Mouse (Mus musculus) bone marrow macrophage, adult 2 months (primary cell): Measurements from ENCODE around the gene Tmub2. TPM values are rescaled to one million over a fixed set of nuclear protein-coding genes. Genes with fewer than 3 reads are reported as not detected.
"Not testable (repeated sequence)": the region's sequence is repeated elsewhere in the genome, so short reads cannot be mapped to it uniquely, and the experiment has no call there.

Experiments
- H3K27ac ChIP-seq: 2 replicates; pipeline ENCODE4 v1.5.1; 2012; ENCODE audit warnings: low read depth, low read length; ENCODE audit not compliant: insufficient read depth
- H3K4me1 ChIP-seq: 2 replicates; pipeline ENCODE4 v1.6.1; 2012; ENCODE audit warnings: low read length; ENCODE audit not compliant: control insufficient read depth, insufficient read depth
- H3K4me3 ChIP-seq: 2 replicates; pipeline ENCODE4 v1.5.1; 2012; ENCODE audit warnings: mild to moderate bottlenecking, low read length, moderate library complexity; ENCODE audit not compliant: insufficient read depth
- CTCF ChIP-seq: IDR thresholded peaks from 2 replicates; pipeline ENCODE4 v1.5.1; 2012; ENCODE audit warnings: low read depth, mild to moderate bottlenecking, low read length, moderate library complexity
- POLR2A ChIP-seq: IDR thresholded peaks from 2 replicates; pipeline ENCODE4 v1.6.1; 2012; ENCODE audit warnings: mild to moderate bottlenecking, low read depth, low read length, borderline replicate concordance
- polyA plus RNA-seq: library from polyadenylated mRNA; stranded (reverse); fragments of >200 nt; gene quantifications from 2 replicates; pipeline ENCODE4 v1.2.4, GENCODE M21; 2012; ENCODE audit not compliant: missing spikeins, insufficient read depth, insufficient read length

Gene Tmub2
- polyA plus RNA-seq, 1 experiment = 62.2 TPM

DNA sequence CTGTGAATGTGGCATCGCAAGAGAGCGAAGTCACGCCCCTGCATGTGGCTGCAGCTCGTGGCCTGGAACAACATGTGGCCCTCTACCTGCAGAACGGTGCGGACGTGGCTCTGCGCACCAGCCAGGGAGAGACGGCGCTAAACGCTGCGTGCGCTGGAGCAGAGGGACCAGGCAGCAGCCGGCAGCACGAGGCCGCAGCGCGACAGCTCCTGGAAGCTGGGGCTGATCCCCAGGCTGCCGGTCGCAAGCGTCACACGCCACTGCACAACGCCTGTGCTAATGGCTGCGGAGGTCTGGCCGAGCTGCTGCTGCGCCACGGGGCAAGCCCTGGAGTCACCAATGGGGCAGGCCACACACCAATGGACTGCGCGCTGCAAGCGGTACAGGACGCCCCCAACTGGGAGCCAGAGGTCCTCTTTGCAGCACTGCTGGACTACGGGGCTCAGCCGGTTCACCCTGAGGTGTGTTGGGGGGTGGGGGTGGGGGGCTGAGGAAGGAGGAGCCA is 8.3 kb upstream of the Tmub2 start:
- TF ChIP-seq CTCF (no peak), POLR2A (no peak)
- no peak overlapping the region for H3K27ac ChIP-seq
- H3K4me3 ChIP-seq = no peak overlapping the region
- no peaks in the 10 kb centered on the region for H3K4me1 ChIP-seq

DNA sequence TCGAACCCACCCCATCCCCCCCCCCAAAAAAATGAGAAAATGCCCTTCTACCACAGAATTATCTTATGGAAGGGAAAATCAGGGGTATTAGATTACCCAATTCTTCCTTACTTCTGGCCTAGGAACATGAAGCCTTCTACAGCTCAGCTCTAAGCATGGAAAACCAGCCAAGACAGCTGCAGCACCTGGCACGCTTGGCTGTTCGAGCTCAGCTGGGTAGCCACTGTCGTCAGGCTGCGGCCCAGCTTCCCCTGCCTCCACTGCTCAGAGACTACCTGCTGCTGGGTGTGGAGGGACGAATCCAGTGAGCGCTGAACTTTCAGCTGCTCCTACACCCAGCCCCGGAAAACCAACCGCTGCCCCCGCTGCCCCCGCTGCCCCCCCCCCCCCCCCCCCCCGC is 7.0 kb upstream of the Tmub2 start:
- Histone ChIP-seq H3K27ac (no peak overlapping the region), H3K4me3 (no peak overlapping the region), H3K4me1 (no peaks in the 10 kb centered on the region)
- TF ChIP-seq CTCF = no peak
- no peak for TF ChIP-seq POLR2A

DNA sequence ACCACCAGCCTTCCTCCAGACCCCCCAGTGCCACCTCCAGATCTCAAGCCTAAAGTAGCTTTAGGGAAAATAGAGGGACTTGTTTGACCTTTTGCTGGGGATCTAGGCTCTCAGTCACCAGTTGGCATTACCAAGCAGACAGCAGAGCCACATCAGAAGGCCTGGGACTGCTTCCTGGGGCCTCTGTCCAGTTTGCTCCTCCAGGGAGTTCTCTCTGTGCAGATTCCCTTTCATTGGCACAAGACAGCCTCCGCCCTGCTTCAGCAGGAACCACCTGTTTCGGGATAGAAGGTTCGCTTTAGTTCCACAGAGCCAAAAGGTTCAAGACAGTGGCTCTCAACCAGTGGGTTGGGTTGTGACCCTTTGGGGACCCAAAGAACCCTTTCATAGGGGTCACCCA is 5.1 kb upstream of the Tmub2 start:
- Histone ChIP-seq H3K27ac (no peak overlapping the region), H3K4me1 (0 out of 2 replicates have a peak, but pooled peaks cover 2% of the 10 kb centered on the region), H3K4me3 (no peak overlapping the region)
- TF ChIP-seq CTCF (no peak), POLR2A (no peak)

GRCm38 (mm10) chr11:102280267-102280666 is 4.5 kb upstream of the Tmub2 start:
- H3K27ac ChIP-seq = not testable (repeated sequence)

GRCm38 (mm10) chr11:102283922-102284321 is 809 bp upstream of the Tmub2 start:
- H3K4me3 ChIP-seq = peak overlapping the region; percentile 51
- TF ChIP-seq POLR2A (no peak), CTCF (no peak)
- H3K27ac ChIP-seq = peak overlapping the region; percentile 63
- peaks cover 7% of the 10 kb centered on the region; the same call in 1 of the 2 replicates for H3K4me1 ChIP-seq

More at GRCm38 (mm10) chr11:102280267-102280666, 4.5 kb upstream of the Tmub2 start:
- not testable (repeated sequence) for H3K4me1 ChIP-seq, H3K4me3 ChIP-seq

GRCm38 (mm10) chr11:102285095-102285834 is 534 bp downstream of the Tmub2 start:
- H3K4me3 ChIP-seq = peak overlapping the region; percentile 94
- peaks cover 7% of the 10 kb centered on the region; the same call in 1 of the 2 replicates for H3K4me1 ChIP-seq
- H3K27ac ChIP-seq = peak overlapping the region; percentile 91
- TF ChIP-seq POLR2A = no peak

GRCm38 (mm10) chr11:102287485-102287884 is 2.8 kb downstream of the Tmub2 start:
- no peak overlapping the region for H3K27ac ChIP-seq
- TF ChIP-seq POLR2A (no peak), CTCF (no peak)
- peaks cover 7% of the 10 kb centered on the region; the same call in 1 of the 2 replicates for H3K4me1 ChIP-seq
- no peak overlapping the region for H3K4me3 ChIP-seq

- H3K27ac ChIP-seq = no peak overlapping the region
- H3K4me3 ChIP-seq = no peak overlapping the region
- no peak for TF ChIP-seq POLR2A
- peaks cover 7% of the 10 kb centered on the region; the same call in 1 of the 2 replicates for H3K4me1 ChIP-seq
Observed at GRCm38 (mm10) chr11:102288027-102288804, 3.5 kb downstream of the Tmub2 start.

DNA sequence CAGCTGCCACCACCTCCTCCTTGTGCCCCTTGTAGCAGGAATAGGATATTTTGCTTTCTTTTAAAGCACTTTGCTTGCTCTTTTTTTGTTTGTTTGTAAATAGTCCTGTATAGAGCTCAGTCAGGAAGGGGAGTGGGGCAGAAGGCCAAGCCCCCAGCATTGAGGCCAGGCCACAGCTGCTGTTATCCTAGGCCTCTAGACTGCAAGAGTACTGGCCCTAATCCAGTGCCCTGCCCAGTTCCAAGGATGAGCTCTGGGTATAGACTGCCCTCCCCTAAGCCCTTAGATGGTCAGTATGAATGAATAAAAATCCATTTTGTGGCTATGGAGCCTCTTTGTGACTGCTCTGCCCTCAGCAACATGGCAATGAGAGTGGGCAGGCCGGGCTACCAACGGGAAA is 4.2 kb downstream of the Tmub2 start:
- H3K4me3 ChIP-seq = no peak overlapping the region
- TF ChIP-seq CTCF = no peak
- TF ChIP-seq POLR2A = no peak
- H3K4me1 ChIP-seq = peaks cover 6% of the 10 kb centered on the region; the same call in 1 of the 2 replicates
- H3K27ac ChIP-seq = no peak overlapping the region

GRCm38 (mm10) chr11:102289511-102290100 is 4.9 kb downstream of the Tmub2 start:
- Histone ChIP-seq H3K27ac (no peak overlapping the region), H3K4me1 (peaks cover 8% of the 10 kb centered on the region), H3K4me3 (no peak overlapping the region)
- TF ChIP-seq POLR2A = no peak
- no peak for TF ChIP-seq CTCF
